Mouse (Mus musculus) left cerebral cortex, adult 8-10 months (tissue): ENCODE measurements at regions not wholly inside any gene's neighbourhood (a gene's known extent, or its start where the extent isn't known, plus 50 kb on each side); places are given as distances from the start of the nearest gene placed in this dataset.
"Not testable (repeated sequence)": the region's sequence is repeated elsewhere in the genome, so short reads cannot be mapped to it uniquely, and the experiment has no call there.

Experiments used
- DNase-seq, 2 experiments: peaks; one replicate each; pipeline ENCODE4 v3.0.0; 2022; ENCODE audit warnings: low spot score in 2 of 2

GRCm38 (mm10) chr11:7705312-7705764, 491.6 kb upstream of the Igfbp3 start:
- DNase-seq = peak; percentile 6 to 53

GRCm38 (mm10) chr11:7697591-7697990, 483.9 kb upstream of the Igfbp3 start:
- DNase-seq = no peak

- DNase-seq = not testable (repeated sequence)
Observed at GRCm38 (mm10) chr11:7689701-7690100, 476.0 kb upstream of the Igfbp3 start.

- no peak for DNase-seq
Observed at GRCm38 (mm10) chr11:7672821-7673220, 459.1 kb upstream of the Igfbp3 start.

- DNase-seq = no peak
Observed at GRCm38 (mm10) chr11:7630637-7631036, 416.9 kb upstream of the Igfbp3 start.

GRCm38 (mm10) chr11:7625256-7625655, 411.5 kb upstream of the Igfbp3 start:
- peak in 1 of 2 experiments; percentile 11 for DNase-seq

- no peak for DNase-seq
Observed at GRCm38 (mm10) chr11:7620320-7620719, 406.6 kb upstream of the Igfbp3 start.

GRCm38 (mm10) chr11:7610752-7611151, 397.0 kb upstream of the Igfbp3 start:
- no peak for DNase-seq

- no peak for DNase-seq
Observed at GRCm38 (mm10) chr11:7609921-7610320, 396.2 kb upstream of the Igfbp3 start.

- no peak for DNase-seq
Observed at GRCm38 (mm10) chr11:7606652-7607051, 392.9 kb upstream of the Igfbp3 start.

GRCm38 (mm10) chr11:7592010-7592409, 378.3 kb upstream of the Igfbp3 start:
- DNase-seq = no peak

GRCm38 (mm10) chr11:7583296-7583695, 369.6 kb upstream of the Igfbp3 start:
- DNase-seq = no peak

- no peak for DNase-seq
Observed at GRCm38 (mm10) chr11:7568484-7568883, 354.8 kb upstream of the Igfbp3 start.

- DNase-seq = no peak
Observed at GRCm38 (mm10) chr11:7562029-7562428, 348.3 kb upstream of the Igfbp3 start.

GRCm38 (mm10) chr11:7561437-7561836, 347.7 kb upstream of the Igfbp3 start:
- DNase-seq = no peak

- DNase-seq = no peak
Observed at GRCm38 (mm10) chr11:7555613-7556274, 342.0 kb upstream of the Igfbp3 start.

- DNase-seq = no peak
Observed at GRCm38 (mm10) chr11:7552154-7552553, 338.4 kb upstream of the Igfbp3 start.

- DNase-seq = no peak
Observed at GRCm38 (mm10) chr11:7547796-7548195, 334.1 kb upstream of the Igfbp3 start.

- DNase-seq = no peak
Observed at GRCm38 (mm10) chr11:7545621-7546020, 331.9 kb upstream of the Igfbp3 start.

GRCm38 (mm10) chr11:7534590-7534989, 320.9 kb upstream of the Igfbp3 start:
- DNase-seq = no peak

- DNase-seq = no peak
Observed at GRCm38 (mm10) chr11:7533327-7533726, 319.6 kb upstream of the Igfbp3 start.

- DNase-seq = no peak
Observed at GRCm38 (mm10) chr11:7531847-7532246, 318.1 kb upstream of the Igfbp3 start.

GRCm38 (mm10) chr11:7530482-7531148, 316.9 kb upstream of the Igfbp3 start:
- DNase-seq = no peak
